Mouse (Mus musculus): ENCODE measurements around the gene Slc35f5. TPM values are rescaled to one million over a fixed set of nuclear protein-coding genes. Genes with fewer than 3 reads are reported as not detected.

Gene Slc35f5
- polyA plus RNA-seq, 1 experiment: 26.6 TPM

DNA sequence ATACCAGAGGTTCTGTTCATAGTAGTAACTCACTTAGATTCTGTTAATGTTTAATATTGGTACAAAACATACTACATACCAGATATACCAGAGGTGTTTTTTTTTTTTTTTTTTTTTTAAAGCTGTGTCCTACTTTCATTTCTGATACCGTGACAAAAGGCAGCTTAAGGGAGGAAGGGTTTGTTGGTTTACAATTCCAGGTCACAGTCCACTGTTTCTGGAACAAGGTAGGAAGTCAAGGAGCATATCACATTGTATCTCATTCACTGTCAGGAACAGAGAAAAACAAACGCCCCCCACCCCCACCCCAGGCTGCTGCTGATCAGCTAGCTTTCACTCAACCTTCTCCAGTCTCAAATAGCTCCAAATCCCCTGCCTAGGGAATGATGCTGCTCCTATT, 21.1 kb upstream of the Slc35f5 start:
- DNase-seq (ENCODE audit: low read depth): no peak
- TF ChIP-seq POLR2A (IDR thresholded peaks at IDR 0.05; ENCODE audit: borderline replicate concordance, extremely low read depth, insufficient read depth, insufficient read length, poor library complexity, severe bottlenecking) (no peak), CTCF (IDR thresholded peaks at IDR 0.05; ENCODE audit: borderline replicate concordance, extremely low read depth, insufficient read depth, insufficient read length) (no peak)

DNA sequence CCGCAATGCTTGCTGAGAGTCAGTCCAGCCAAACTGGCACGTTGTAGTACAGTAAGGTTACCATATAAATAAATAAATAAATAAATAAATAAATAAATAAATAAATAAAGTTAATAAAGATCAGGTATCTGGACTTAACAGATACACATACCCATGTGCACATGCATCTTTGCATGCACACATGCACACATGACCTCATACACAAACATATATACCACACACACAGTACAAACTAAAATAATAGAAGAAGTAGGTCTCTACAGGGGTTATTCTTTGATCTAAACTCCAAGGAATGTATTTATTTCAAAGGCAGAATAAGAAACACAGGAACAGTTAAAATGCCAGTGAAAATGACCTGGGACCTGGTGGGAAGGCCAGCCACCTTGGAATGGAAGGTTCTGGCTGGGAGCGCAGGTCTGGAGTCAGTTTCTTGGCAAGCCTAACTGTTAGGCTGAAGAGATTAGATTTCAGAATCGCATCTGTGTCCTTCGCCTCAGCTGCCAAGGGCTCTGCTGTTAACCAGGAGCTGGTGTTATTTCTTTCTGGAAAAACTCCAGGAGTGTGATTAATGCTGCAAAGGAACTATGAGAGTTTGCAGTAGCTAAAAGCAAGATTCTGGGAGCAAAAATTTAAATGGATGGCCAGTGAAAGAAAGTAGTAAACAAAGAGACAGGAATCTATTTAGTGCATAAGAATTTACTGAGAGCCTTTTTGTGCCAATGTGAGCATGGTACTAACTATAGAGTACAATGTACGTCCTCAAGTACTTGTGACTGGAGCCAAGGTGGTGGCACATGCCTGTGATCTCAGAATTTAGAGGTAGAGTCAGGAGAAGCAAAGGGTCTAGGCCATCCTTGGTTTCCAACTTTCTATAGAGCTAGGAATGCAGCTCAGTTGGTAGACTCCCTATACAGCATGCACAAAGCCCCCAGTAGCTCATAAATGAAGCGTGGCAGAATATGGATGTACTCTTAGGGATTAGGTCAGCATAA, 18.1 kb upstream of the Slc35f5 start:
- peak; percentile 82 for DNase-seq (ENCODE audit: low read depth)
- TF ChIP-seq CTCF (IDR thresholded peaks at IDR 0.05; ENCODE audit: borderline replicate concordance, extremely low read depth, insufficient read depth, insufficient read length): no peak
- TF ChIP-seq POLR2A (IDR thresholded peaks at IDR 0.05; ENCODE audit: borderline replicate concordance, extremely low read depth, insufficient read depth, insufficient read length, poor library complexity, severe bottlenecking): no peak

DNA sequence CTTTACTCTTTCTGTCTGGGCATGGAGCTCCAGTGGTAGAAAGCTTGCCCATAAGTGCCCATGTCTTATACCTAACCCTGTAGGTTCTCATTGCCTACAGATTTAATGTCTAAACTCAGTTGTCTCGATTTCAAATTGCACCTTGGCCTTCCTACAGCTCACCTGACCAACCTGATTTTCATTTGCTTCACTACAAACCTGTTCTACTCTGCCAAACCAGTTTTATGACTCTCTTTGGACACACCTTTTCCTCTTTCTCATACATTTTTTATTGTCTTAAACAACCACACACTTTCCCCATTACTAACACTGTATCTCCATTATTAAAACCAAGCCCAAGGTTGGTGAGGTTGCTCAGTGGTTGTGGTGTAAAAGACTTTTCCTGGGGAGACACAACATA, 10.5 kb upstream of the Slc35f5 start:
- TF ChIP-seq CTCF (IDR thresholded peaks at IDR 0.05; ENCODE audit: borderline replicate concordance, extremely low read depth, insufficient read depth, insufficient read length) (no peak), POLR2A (IDR thresholded peaks at IDR 0.05; ENCODE audit: borderline replicate concordance, extremely low read depth, insufficient read depth, insufficient read length, poor library complexity, severe bottlenecking) (no peak)
- DNase-seq (ENCODE audit: low read depth): no peak

DNA sequence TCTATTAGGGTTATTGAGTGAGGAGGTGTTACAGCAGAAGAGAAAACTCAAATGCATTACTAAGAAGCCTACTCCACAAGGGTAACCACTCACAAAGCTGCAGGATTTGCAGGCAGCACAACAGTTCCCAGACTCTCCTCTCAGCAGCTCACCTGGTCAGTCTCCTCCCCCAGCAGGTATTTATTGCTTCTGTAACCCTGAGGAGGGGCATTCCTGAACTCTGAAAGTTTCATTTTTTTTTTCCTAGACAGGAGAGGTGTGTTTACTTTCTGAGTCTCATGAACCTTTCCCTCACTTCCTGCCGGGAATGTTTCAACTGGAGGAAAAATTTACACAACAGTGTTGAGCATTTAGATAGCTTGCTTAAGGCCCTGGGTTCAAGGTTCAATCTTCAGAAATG, 10.0 kb upstream of the Slc35f5 start:
- no peak for DNase-seq (ENCODE audit: low read depth)
- no peak for TF ChIP-seq POLR2A (IDR thresholded peaks at IDR 0.05; ENCODE audit: borderline replicate concordance, extremely low read depth, insufficient read depth, insufficient read length, poor library complexity, severe bottlenecking)
- TF ChIP-seq CTCF (IDR thresholded peaks at IDR 0.05; ENCODE audit: borderline replicate concordance, extremely low read depth, insufficient read depth, insufficient read length): no peak

DNA sequence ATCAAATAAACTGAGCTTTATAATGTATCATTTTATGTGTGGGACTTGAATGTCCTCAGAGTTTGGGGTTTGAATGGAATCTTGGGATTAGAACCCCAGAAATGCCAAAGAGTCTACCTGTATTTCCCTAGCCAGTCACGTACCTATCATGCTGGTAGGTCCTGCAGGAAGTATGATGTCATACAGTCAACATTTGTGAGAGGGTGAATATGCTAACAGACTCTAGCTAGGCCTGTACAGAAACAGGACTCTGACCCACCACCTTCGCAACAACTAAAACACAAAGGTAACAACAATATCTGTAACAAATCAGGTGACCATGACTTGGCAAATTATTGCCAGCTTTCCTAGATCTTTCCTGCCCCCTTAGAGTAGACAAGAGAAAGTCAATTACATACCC, 8.8 kb upstream of the Slc35f5 start:
- no peak for TF ChIP-seq POLR2A (IDR thresholded peaks at IDR 0.05; ENCODE audit: borderline replicate concordance, extremely low read depth, insufficient read depth, insufficient read length, poor library complexity, severe bottlenecking)
- no peak for TF ChIP-seq CTCF (IDR thresholded peaks at IDR 0.05; ENCODE audit: borderline replicate concordance, extremely low read depth, insufficient read depth, insufficient read length)
- DNase-seq (ENCODE audit: low read depth): no peak

DNA sequence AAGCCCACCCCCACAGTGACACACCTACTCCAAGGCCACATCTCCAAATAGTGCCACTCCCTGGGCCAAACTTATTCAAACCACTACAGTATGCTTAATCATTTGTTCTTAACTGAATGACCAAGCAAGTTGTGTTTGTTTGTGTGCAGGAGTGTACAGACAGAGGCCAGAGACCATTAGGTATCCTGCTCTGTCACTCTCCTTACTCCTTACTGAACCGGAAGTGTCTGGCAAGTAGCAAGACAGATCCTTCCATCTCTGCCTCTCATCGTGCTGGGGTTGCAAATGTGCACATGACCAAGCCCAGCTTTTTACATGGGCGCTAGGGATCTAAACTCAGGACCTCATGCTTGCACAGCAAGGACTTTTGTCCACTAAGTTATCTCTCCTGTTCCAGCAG, 1.1 kb upstream of the Slc35f5 start:
- TF ChIP-seq POLR2A (IDR thresholded peaks at IDR 0.05; ENCODE audit: borderline replicate concordance, extremely low read depth, insufficient read depth, insufficient read length, poor library complexity, severe bottlenecking) (no peak), CTCF (IDR thresholded peaks at IDR 0.05; ENCODE audit: borderline replicate concordance, extremely low read depth, insufficient read depth, insufficient read length) (no peak)
- peak; percentile 4 for DNase-seq (ENCODE audit: low read depth)

DNA sequence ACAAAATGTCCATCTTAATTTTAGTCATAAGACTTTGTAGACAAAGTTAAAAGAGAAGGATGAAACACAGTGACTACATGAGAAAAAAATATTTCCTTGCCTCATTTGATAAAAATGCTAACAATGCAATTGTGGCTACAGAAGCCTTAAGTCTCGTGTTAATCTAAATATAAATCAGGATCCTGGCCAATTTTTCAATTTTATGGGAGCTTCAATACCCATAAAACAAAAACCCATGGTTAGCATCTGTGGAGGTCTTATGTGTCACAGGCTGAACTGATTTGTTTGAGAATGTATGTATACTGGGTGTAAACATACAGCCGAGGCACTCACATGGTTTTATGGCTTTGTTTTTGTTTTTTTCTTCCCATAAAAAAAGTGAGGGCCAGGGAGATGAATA, 674 bp upstream of the Slc35f5 start:
- no peak for DNase-seq (ENCODE audit: low read depth)
- TF ChIP-seq POLR2A (IDR thresholded peaks at IDR 0.05; ENCODE audit: borderline replicate concordance, extremely low read depth, insufficient read depth, insufficient read length, poor library complexity, severe bottlenecking) (no peak), CTCF (IDR thresholded peaks at IDR 0.05; ENCODE audit: borderline replicate concordance, extremely low read depth, insufficient read depth, insufficient read length) (no peak)

DNA sequence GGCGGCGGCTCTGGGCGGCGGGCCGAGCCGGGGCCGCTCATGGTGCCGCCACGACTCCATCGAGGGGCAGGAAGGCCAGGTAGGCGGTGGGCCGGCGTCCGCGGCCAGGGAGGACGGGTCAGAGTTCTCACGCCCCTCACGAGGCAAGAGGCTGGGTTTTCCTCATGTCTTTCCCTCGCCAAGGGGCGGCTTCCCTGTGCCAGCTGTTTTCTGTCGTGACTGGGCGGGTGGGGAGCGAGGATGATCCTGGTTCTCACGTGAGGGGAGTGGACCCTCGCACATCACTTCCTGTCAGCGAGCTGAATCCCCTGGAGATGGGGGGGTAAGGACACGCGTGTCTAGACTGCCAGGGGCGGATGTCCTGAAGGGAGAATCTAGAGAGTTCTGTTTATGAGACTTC, 811 bp downstream of the Slc35f5 start:
- peak; percentile 81 for DNase-seq (ENCODE audit: low read depth)
- TF ChIP-seq POLR2A (IDR thresholded peaks at IDR 0.05; ENCODE audit: borderline replicate concordance, extremely low read depth, insufficient read depth, insufficient read length, poor library complexity, severe bottlenecking): no peak
- TF ChIP-seq CTCF (IDR thresholded peaks at IDR 0.05; ENCODE audit: borderline replicate concordance, extremely low read depth, insufficient read depth, insufficient read length): no peak

DNA sequence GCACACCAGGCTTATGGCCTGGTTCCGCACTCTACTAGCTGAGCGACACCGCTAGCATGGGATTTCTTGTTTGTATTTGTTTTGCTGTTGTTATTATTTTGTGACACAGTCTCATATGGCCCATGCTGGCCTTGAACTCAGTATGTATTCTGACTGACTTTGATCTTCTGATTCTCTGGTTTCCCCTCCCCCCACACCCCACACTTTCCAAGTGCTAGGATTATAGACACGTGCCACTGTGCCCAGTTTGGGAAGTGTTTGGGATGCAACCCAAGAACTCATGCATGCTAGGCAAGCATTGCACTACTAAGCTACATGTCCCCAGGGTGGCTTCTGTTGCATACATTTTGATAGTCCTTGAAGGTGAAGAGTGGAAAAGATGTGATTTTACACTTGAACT, 1.4 kb downstream of the Slc35f5 start:
- TF ChIP-seq CTCF (IDR thresholded peaks at IDR 0.05; ENCODE audit: borderline replicate concordance, extremely low read depth, insufficient read depth, insufficient read length) (no peak), POLR2A (IDR thresholded peaks at IDR 0.05; ENCODE audit: borderline replicate concordance, extremely low read depth, insufficient read depth, insufficient read length, poor library complexity, severe bottlenecking) (no peak)
- no peak for DNase-seq (ENCODE audit: low read depth)

DNA sequence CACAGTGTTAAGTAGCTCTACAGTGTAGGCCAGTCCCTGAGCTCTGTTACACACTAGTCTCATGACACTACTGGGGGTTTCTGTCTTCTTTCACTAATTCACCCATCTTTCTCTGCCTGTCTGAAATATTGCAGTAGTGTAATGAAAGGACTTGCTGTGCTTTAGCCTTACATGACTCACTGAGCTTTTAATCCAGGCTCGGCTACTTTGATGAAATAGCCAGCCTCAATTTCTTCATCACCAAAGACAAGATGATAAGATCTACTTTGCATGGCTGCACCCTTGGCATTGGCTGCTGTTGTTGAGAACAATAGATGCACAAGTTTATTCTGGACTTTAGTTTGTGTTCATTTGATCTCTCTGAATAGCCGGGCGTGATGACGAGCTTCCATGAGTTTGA, 7.7 kb downstream of the Slc35f5 start:
- TF ChIP-seq POLR2A (IDR thresholded peaks at IDR 0.05; ENCODE audit: borderline replicate concordance, extremely low read depth, insufficient read depth, insufficient read length, poor library complexity, severe bottlenecking) (no peak), CTCF (IDR thresholded peaks at IDR 0.05; ENCODE audit: borderline replicate concordance, extremely low read depth, insufficient read depth, insufficient read length) (no peak)
- DNase-seq (ENCODE audit: low read depth): no peak

DNA sequence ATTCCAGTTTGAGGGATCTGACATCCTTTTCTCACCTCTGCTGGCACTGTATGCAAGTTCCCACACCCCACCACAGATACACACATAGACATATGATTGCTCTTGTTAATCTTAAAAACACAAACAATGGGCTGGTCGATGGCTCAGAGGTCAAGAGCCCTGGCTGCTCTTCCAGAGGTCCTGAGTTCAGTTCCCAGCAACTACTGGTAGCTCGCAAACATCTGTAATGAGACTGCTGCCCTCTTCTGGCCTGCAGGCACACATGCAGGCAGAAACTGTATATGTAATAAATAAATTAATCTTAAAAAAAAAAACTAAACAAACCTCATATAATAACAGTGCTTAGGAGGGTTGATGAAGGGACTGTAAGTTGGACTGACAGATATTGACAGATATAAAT, 13.8 kb downstream of the Slc35f5 start:
- no peak for TF ChIP-seq POLR2A (IDR thresholded peaks at IDR 0.05; ENCODE audit: borderline replicate concordance, extremely low read depth, insufficient read depth, insufficient read length, poor library complexity, severe bottlenecking)
- peak; percentile 31; the same call in 1 of the 2 replicates for TF ChIP-seq CTCF (IDR thresholded peaks at IDR 0.05; ENCODE audit: borderline replicate concordance, extremely low read depth, insufficient read depth, insufficient read length)
- peak; percentile 8 for DNase-seq (ENCODE audit: low read depth)

Data from brain, embryonic 14.5 days (tissue).